Mouse (Mus musculus) ES-Bruce4 (cell line): ENCODE measurements at regions not wholly inside any gene's neighbourhood (a gene's known extent, or its start where the extent isn't known, plus 50 kb on each side); places are given as distances from the start of the nearest gene placed in this dataset.

Source experiments
- CTCF ChIP-seq: IDR thresholded peaks from one replicate; pipeline ENCODE4 v1.8.1; 2011; ENCODE audit warnings: low read depth, low read length
- EP300 ChIP-seq: IDR thresholded peaks from 2 replicates; pipeline ENCODE4 v1.6.1; 2011; ENCODE audit warnings: low read depth, low read length; ENCODE audit not compliant: insufficient read depth

DNA sequence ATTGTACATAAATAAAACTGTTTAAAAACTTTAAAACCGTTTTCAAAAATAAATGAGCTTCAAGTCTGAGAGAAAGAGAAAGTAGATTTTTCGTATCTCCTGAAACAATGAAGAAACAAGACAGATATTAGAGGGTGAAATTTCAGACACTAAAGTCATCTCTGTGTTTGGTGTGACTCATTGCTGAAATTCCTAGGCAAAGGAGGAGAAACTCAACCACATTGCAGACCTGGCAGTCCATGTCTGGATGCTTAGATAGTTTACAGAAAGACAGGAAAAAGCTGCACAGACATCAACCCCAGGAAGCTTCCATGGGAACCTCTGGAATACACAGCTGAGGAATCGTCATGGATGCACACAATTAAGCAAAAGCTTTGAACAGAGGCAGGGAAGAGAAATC, 106.9 kb upstream of the Grik2 start:
- TF ChIP-seq EP300 = no peak
- no peak for TF ChIP-seq CTCF
